Mouse (Mus musculus): ENCODE results near the gene Arhgap27. TPM values are rescaled to one million over a fixed set of nuclear protein-coding genes. Genes with fewer than 3 reads are reported as not detected.

Gene Arhgap27
- total RNA-seq, 1 experiment = 8.2 TPM

GRCm38 (mm10) chr11:103399050-103399449 is 35.6 kb upstream of the Arhgap27 start:
- in situ Hi-C loops (cut with MboI; ENCODE audit: low sequenced_read_pairs in 2 of 2, unreplicated experiment in 2 of 2) = no loop called here
- H3K36me3 ChIP-seq (ENCODE audit: control insufficient read depth, insufficient read depth, low read length, poor library complexity, severe bottlenecking) = peaks cover 43% of the 10 kb centered on the region

GRCm38 (mm10) chr11:103396682-103397081 is 33.2 kb upstream of the Arhgap27 start:
- Histone ChIP-seq H3K27ac (ENCODE audit: insufficient read depth, low read depth, low read length, poor library complexity, severe bottlenecking) (no peak overlapping the region), H3K9me3 (ENCODE audit: control insufficient read depth, insufficient read depth, low read depth, low read length) (no peaks in the 10 kb centered on the region), H3K9ac (ENCODE audit: insufficient read depth, low read depth, low read length, poor library complexity, severe bottlenecking) (no peak overlapping the region), H3K4me3 (ENCODE audit: insufficient read depth in 1 of 2, low read depth in 1 of 2, low read length in 2 of 2, poor library complexity in 1 of 2, severe bottlenecking in 1 of 2) (no peak overlapping the region), H3K36me3 (ENCODE audit: control insufficient read depth, insufficient read depth, low read length, poor library complexity, severe bottlenecking) (peaks cover 52% of the 10 kb centered on the region), H3K4me1 (ENCODE audit: control insufficient read depth in 2 of 2, insufficient read depth in 2 of 2, low read length in 2 of 2, poor library complexity in 1 of 2) (peaks cover 0 to 8% of the 10 kb centered on the region in 2 experiments; a peak in 3 of 4 replicates)
- DNase-seq (ENCODE audit: low read depth, low spot score) = no peak
- no peak for TF ChIP-seq HCFC1 (IDR thresholded peaks at IDR 0.05; ENCODE audit: borderline replicate concordance, insufficient read depth, low read length)
- TF ChIP-seq ZNF384 (IDR thresholded peaks at IDR 0.05; ENCODE audit: low read depth, low read length) = no peak
- no peak for TF ChIP-seq MAFK (IDR thresholded peaks at IDR 0.05; ENCODE audit: insufficient read depth, low read depth, low read length)
- no peak for TF ChIP-seq ZC3H11A (IDR thresholded peaks at IDR 0.05; ENCODE audit: borderline replicate concordance, low read depth, low read length)
- TF ChIP-seq CHD2 (IDR thresholded peaks at IDR 0.05; ENCODE audit: low read depth, low read length) = no peak
- in situ Hi-C loops (cut with MboI; ENCODE audit: low sequenced_read_pairs in 2 of 2, unreplicated experiment in 2 of 2) = no loop called here

More at GRCm38 (mm10) chr11:103399050-103399449, 35.6 kb upstream of the Arhgap27 start:
- no peaks in the 10 kb centered on the region for H3K9me3 ChIP-seq (ENCODE audit: control insufficient read depth, insufficient read depth, low read depth, low read length)
- TF ChIP-seq CHD2 (IDR thresholded peaks at IDR 0.05; ENCODE audit: low read depth, low read length) (no peak), MAFK (IDR thresholded peaks at IDR 0.05; ENCODE audit: insufficient read depth, low read depth, low read length) (no peak), HCFC1 (IDR thresholded peaks at IDR 0.05; ENCODE audit: borderline replicate concordance, insufficient read depth, low read length) (no peak), ZC3H11A (IDR thresholded peaks at IDR 0.05; ENCODE audit: borderline replicate concordance, low read depth, low read length) (no peak), ZNF384 (IDR thresholded peaks at IDR 0.05; ENCODE audit: low read depth, low read length) (no peak)
- no peak overlapping the region for H3K9ac ChIP-seq (ENCODE audit: insufficient read depth, low read depth, low read length, poor library complexity, severe bottlenecking)
- no peak overlapping the region for H3K27ac ChIP-seq (ENCODE audit: insufficient read depth, low read depth, low read length, poor library complexity, severe bottlenecking)
- H3K4me3 ChIP-seq (ENCODE audit: insufficient read depth in 1 of 2, low read depth in 1 of 2, low read length in 2 of 2, poor library complexity in 1 of 2, severe bottlenecking in 1 of 2) = no peak overlapping the region
- no peak for DNase-seq (ENCODE audit: low read depth, low spot score)
- peaks cover 0 to 5% of the 10 kb centered on the region in 2 experiments; a peak in 2 of 4 replicates for H3K4me1 ChIP-seq (ENCODE audit: control insufficient read depth in 2 of 2, insufficient read depth in 2 of 2, low read length in 2 of 2, poor library complexity in 1 of 2)

GRCm38 (mm10) chr11:103396236-103396635 is 32.7 kb upstream of the Arhgap27 start:
- Histone ChIP-seq H3K36me3 (ENCODE audit: control insufficient read depth, insufficient read depth, low read length, poor library complexity, severe bottlenecking) (peaks cover 52% of the 10 kb centered on the region), H3K27ac (ENCODE audit: insufficient read depth, low read depth, low read length, poor library complexity, severe bottlenecking) (no peak overlapping the region), H3K4me3 (ENCODE audit: insufficient read depth in 1 of 2, low read depth in 1 of 2, low read length in 2 of 2, poor library complexity in 1 of 2, severe bottlenecking in 1 of 2) (no peak overlapping the region), H3K4me1 (ENCODE audit: control insufficient read depth in 2 of 2, insufficient read depth in 2 of 2, low read length in 2 of 2, poor library complexity in 1 of 2) (peaks cover 0 to 8% of the 10 kb centered on the region in 2 experiments; a peak in 3 of 4 replicates), H3K9ac (ENCODE audit: insufficient read depth, low read depth, low read length, poor library complexity, severe bottlenecking) (no peak overlapping the region), H3K9me3 (ENCODE audit: control insufficient read depth, insufficient read depth, low read depth, low read length) (no peaks in the 10 kb centered on the region)
- TF ChIP-seq MAFK (IDR thresholded peaks at IDR 0.05; ENCODE audit: insufficient read depth, low read depth, low read length) = no peak
- no peak for TF ChIP-seq HCFC1 (IDR thresholded peaks at IDR 0.05; ENCODE audit: borderline replicate concordance, insufficient read depth, low read length)
- in situ Hi-C loops (cut with MboI; ENCODE audit: low sequenced_read_pairs in 2 of 2, unreplicated experiment in 2 of 2) = no loop called here
- no peak for DNase-seq (ENCODE audit: low read depth, low spot score)

DNA sequence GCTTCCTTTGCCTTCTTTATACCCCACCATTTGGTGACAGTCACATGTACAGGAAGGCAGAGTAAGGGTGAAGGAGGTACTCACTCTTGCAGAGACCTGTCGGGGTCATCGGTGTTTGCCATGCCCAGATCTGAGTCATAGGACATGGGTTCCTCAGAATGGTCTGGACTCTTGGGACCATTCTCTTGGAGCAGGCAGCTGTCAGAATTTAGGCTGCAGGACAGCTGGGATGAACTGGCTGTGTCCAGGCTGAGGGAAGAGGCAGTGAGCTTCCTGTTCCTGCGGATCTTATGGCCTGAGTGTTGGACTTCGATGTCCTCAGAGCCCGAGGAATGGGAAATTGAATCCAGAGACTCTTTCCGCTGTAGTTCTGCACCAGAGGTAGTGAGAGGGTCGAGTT is 31.1 kb upstream of the Arhgap27 start:
- in situ Hi-C loops (cut with MboI; ENCODE audit: low sequenced_read_pairs in 2 of 2, unreplicated experiment in 2 of 2) = no loop called here
- peaks cover 60% of the 10 kb centered on the region for H3K36me3 ChIP-seq (ENCODE audit: control insufficient read depth, insufficient read depth, low read length, poor library complexity, severe bottlenecking)
- no peak for DNase-seq (ENCODE audit: low read depth, low spot score)
- H3K4me3 ChIP-seq (ENCODE audit: insufficient read depth in 1 of 2, low read depth in 1 of 2, low read length in 2 of 2, poor library complexity in 1 of 2, severe bottlenecking in 1 of 2) = no peak overlapping the region
- no peak for TF ChIP-seq CHD2 (IDR thresholded peaks at IDR 0.05; ENCODE audit: low read depth, low read length)
- no peak for TF ChIP-seq ZC3H11A (IDR thresholded peaks at IDR 0.05; ENCODE audit: borderline replicate concordance, low read depth, low read length)
- TF ChIP-seq HCFC1 (IDR thresholded peaks at IDR 0.05; ENCODE audit: borderline replicate concordance, insufficient read depth, low read length) = no peak
- TF ChIP-seq MAFK (IDR thresholded peaks at IDR 0.05; ENCODE audit: insufficient read depth, low read depth, low read length) = no peak
- no peak for TF ChIP-seq ZNF384 (IDR thresholded peaks at IDR 0.05; ENCODE audit: low read depth, low read length)
- H3K27ac ChIP-seq (ENCODE audit: insufficient read depth, low read depth, low read length, poor library complexity, severe bottlenecking) = no peak overlapping the region
- H3K9ac ChIP-seq (ENCODE audit: insufficient read depth, low read depth, low read length, poor library complexity, severe bottlenecking) = no peak overlapping the region
- no peaks in the 10 kb centered on the region for H3K9me3 ChIP-seq (ENCODE audit: control insufficient read depth, insufficient read depth, low read depth, low read length)
- H3K4me1 ChIP-seq (ENCODE audit: control insufficient read depth in 2 of 2, insufficient read depth in 2 of 2, low read length in 2 of 2, poor library complexity in 1 of 2) = peaks cover 0 to 10% of the 10 kb centered on the region in 2 experiments; a peak in 3 of 4 replicates

- TF ChIP-seq ZNF384 (IDR thresholded peaks at IDR 0.05; ENCODE audit: low read depth, low read length) (no peak), ZC3H11A (IDR thresholded peaks at IDR 0.05; ENCODE audit: borderline replicate concordance, low read depth, low read length) (no peak), CHD2 (IDR thresholded peaks at IDR 0.05; ENCODE audit: low read depth, low read length) (no peak), HCFC1 (IDR thresholded peaks at IDR 0.05; ENCODE audit: borderline replicate concordance, insufficient read depth, low read length) (no peak), MAFK (IDR thresholded peaks at IDR 0.05; ENCODE audit: insufficient read depth, low read depth, low read length) (no peak)
- DNase-seq (ENCODE audit: low read depth, low spot score) = no peak
- Histone ChIP-seq H3K4me1 (ENCODE audit: control insufficient read depth in 2 of 2, insufficient read depth in 2 of 2, low read length in 2 of 2, poor library complexity in 1 of 2) (peaks cover 2 to 12% of the 10 kb centered on the region in 2 experiments; a peak in 3 of 4 replicates), H3K27ac (ENCODE audit: insufficient read depth, low read depth, low read length, poor library complexity, severe bottlenecking) (no peak overlapping the region), H3K9me3 (ENCODE audit: control insufficient read depth, insufficient read depth, low read depth, low read length) (no peaks in the 10 kb centered on the region), H3K4me3 (ENCODE audit: insufficient read depth in 1 of 2, low read depth in 1 of 2, low read length in 2 of 2, poor library complexity in 1 of 2, severe bottlenecking in 1 of 2) (no peak overlapping the region), H3K36me3 (ENCODE audit: control insufficient read depth, insufficient read depth, low read length, poor library complexity, severe bottlenecking) (peaks cover 62% of the 10 kb centered on the region), H3K9ac (ENCODE audit: insufficient read depth, low read depth, low read length, poor library complexity, severe bottlenecking) (no peak overlapping the region)
- in situ Hi-C loops (cut with MboI; ENCODE audit: low sequenced_read_pairs in 2 of 2, unreplicated experiment in 2 of 2) = no loop called here
These were observed 30.5 kb upstream of the Arhgap27 start for GRCm38 (mm10) chr11:103394025-103394424.
